Mouse (Mus musculus): ENCODE results near the gene Cdc42ep5. TPM values are rescaled to one million over a fixed set of nuclear protein-coding genes. Genes with fewer than 3 reads are reported as not detected.
A peak's percentile ranks its signal among the peaks of the same experiment; 100 is the strongest.

Cdc42ep5 gene
- total RNA-seq, 1 experiment = 17.2 TPM

DNA sequence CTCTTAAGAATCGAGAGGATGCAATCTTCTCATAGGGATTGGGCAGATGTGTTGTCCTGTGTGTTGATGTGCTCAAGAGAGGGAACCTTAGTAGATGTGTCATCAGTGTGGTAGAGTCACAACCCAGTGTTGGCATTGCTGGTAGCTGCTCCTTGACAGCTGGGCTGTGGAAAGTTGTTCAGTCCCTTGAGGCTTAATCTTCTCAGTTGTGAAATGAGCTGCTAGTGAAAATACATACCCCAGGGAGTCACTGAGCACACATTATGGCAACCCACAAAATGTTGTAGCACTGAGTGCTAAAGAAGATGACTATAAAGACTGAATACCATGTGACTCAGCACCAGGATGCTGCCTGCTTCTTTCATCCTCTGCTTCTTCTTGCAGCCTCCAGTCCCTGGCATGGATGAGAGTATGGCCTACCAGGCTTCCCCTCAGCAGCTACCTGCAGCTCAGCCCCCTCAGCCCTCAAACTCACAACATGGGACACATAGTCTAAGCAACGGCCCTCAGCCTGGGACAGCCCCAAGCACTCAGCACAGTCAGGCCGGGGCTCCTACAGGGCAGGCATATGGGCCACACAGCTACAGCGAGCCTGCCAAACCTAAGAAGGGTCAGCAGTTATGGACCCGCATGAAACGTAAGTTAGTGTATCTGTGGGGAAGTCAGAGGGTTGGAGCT is 22.9 kb downstream of the Cdc42ep5 start:
- H3K4me1 ChIP-seq (ENCODE audit: control insufficient read depth in 2 of 2, insufficient read depth in 2 of 2, low read length in 2 of 2, poor library complexity in 1 of 2) = peaks cover 0 to 8% of the 10 kb centered on the region in 2 experiments; a peak in 1 of 4 replicates
- peaks cover 76% of the 10 kb centered on the region for H3K36me3 ChIP-seq (ENCODE audit: control insufficient read depth, insufficient read depth, low read length, poor library complexity, severe bottlenecking)
- no peaks in the 10 kb centered on the region for H3K9me3 ChIP-seq (ENCODE audit: control insufficient read depth, insufficient read depth, low read depth, low read length)
- DNase-seq (ENCODE audit: low read depth, low spot score) = no peak
- H3K27ac ChIP-seq (ENCODE audit: insufficient read depth, low read depth, low read length, poor library complexity, severe bottlenecking) = no peak overlapping the region
- no peak overlapping the region for H3K9ac ChIP-seq (ENCODE audit: insufficient read depth, low read depth, low read length, poor library complexity, severe bottlenecking)
- in situ Hi-C loops (cut with MboI; ENCODE audit: low sequenced_read_pairs in 2 of 2, unreplicated experiment in 2 of 2) = loop anchor here in 1 of 2 experiments (25.0 kb wide), 1 partner anchor 296 kb away; the partner anchor contains the start of gene Rdh13
- no peak overlapping the region for H3K4me3 ChIP-seq (ENCODE audit: insufficient read depth in 1 of 2, low read depth in 1 of 2, low read length in 2 of 2, poor library complexity in 1 of 2, severe bottlenecking in 1 of 2)
- TF ChIP-seq MAFK (IDR thresholded peaks at IDR 0.05; ENCODE audit: insufficient read depth, low read depth, low read length) (no peak), ZC3H11A (IDR thresholded peaks at IDR 0.05; ENCODE audit: borderline replicate concordance, low read depth, low read length) (no peak), CHD2 (IDR thresholded peaks at IDR 0.05; ENCODE audit: low read depth, low read length) (no peak), HCFC1 (IDR thresholded peaks at IDR 0.05; ENCODE audit: borderline replicate concordance, insufficient read depth, low read length) (no peak), ZNF384 (IDR thresholded peaks at IDR 0.05; ENCODE audit: low read depth, low read length) (no peak)

DNA sequence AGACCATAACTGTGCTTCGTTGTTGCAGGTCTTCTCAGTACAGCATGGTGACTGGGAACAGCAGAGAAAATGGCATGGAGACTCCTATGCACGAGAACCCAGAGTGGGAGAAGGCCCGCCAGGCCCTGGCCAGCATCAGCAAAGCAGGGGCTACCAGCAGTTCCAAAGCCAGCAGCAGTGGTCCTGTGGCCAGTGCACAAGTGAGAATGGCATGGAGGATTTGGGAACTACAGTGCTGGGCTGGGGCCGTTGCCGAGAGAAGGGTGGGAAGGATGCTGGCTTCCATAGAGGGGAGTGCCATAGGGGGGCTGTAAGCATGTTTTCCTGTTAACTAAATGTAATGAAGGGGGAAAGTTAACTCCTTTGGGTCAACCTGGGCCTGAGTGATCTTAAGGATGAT is 25.3 kb downstream of the Cdc42ep5 start:
- Histone ChIP-seq H3K4me3 (ENCODE audit: insufficient read depth in 1 of 2, low read depth in 1 of 2, low read length in 2 of 2, poor library complexity in 1 of 2, severe bottlenecking in 1 of 2) (no peak overlapping the region), H3K36me3 (ENCODE audit: control insufficient read depth, insufficient read depth, low read length, poor library complexity, severe bottlenecking) (peaks cover 54% of the 10 kb centered on the region), H3K27ac (ENCODE audit: insufficient read depth, low read depth, low read length, poor library complexity, severe bottlenecking) (no peak overlapping the region), H3K9ac (ENCODE audit: insufficient read depth, low read depth, low read length, poor library complexity, severe bottlenecking) (no peak overlapping the region), H3K9me3 (ENCODE audit: control insufficient read depth, insufficient read depth, low read depth, low read length) (no peaks in the 10 kb centered on the region), H3K4me1 (ENCODE audit: control insufficient read depth in 2 of 2, insufficient read depth in 2 of 2, low read length in 2 of 2, poor library complexity in 1 of 2) (peaks cover 0 to 5% of the 10 kb centered on the region in 2 experiments; a peak in 1 of 4 replicates)
- TF ChIP-seq CHD2 (IDR thresholded peaks at IDR 0.05; ENCODE audit: low read depth, low read length) (no peak), HCFC1 (IDR thresholded peaks at IDR 0.05; ENCODE audit: borderline replicate concordance, insufficient read depth, low read length) (no peak), ZC3H11A (IDR thresholded peaks at IDR 0.05; ENCODE audit: borderline replicate concordance, low read depth, low read length) (no peak), ZNF384 (IDR thresholded peaks at IDR 0.05; ENCODE audit: low read depth, low read length) (no peak), MAFK (IDR thresholded peaks at IDR 0.05; ENCODE audit: insufficient read depth, low read depth, low read length) (no peak)
- no peak for DNase-seq (ENCODE audit: low read depth, low spot score)
- in situ Hi-C loops (cut with MboI; ENCODE audit: low sequenced_read_pairs in 2 of 2, unreplicated experiment in 2 of 2) = loop anchor here in 1 of 2 experiments (25.0 kb wide), 1 partner anchor 298 kb away; the partner anchor contains the start of gene Rdh13

DNA sequence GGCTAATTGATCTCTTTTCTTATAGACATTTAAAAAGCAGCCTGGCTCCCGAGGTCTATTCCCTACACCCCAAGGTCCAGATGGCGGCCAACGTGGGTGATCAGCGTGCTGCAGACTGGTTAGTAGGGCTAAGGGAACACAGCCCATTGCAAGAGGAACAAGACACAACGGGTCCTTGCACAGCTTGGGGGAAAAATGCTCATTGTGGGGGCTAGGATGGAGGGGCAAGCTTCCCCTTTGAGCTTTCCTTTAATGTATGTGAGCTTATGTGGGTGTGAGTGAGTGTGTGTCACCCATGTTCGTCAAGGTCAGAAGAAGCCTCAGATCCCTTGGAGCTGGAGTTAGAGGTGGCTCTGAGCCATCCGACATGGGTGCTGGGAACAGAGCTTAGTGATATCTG is 26.0 kb downstream of the Cdc42ep5 start:
- H3K9me3 ChIP-seq (ENCODE audit: control insufficient read depth, insufficient read depth, low read depth, low read length) = no peaks in the 10 kb centered on the region
- TF ChIP-seq ZC3H11A (IDR thresholded peaks at IDR 0.05; ENCODE audit: borderline replicate concordance, low read depth, low read length) = no peak
- TF ChIP-seq ZNF384 (IDR thresholded peaks at IDR 0.05; ENCODE audit: low read depth, low read length) = no peak
- TF ChIP-seq CHD2 (IDR thresholded peaks at IDR 0.05; ENCODE audit: low read depth, low read length) = no peak
- TF ChIP-seq HCFC1 (IDR thresholded peaks at IDR 0.05; ENCODE audit: borderline replicate concordance, insufficient read depth, low read length) = no peak
- no peak for TF ChIP-seq MAFK (IDR thresholded peaks at IDR 0.05; ENCODE audit: insufficient read depth, low read depth, low read length)
- no peak overlapping the region for H3K4me3 ChIP-seq (ENCODE audit: insufficient read depth in 1 of 2, low read depth in 1 of 2, low read length in 2 of 2, poor library complexity in 1 of 2, severe bottlenecking in 1 of 2)
- DNase-seq (ENCODE audit: low read depth, low spot score) = no peak
- in situ Hi-C loops (cut with MboI; ENCODE audit: low sequenced_read_pairs in 2 of 2, unreplicated experiment in 2 of 2) = loop anchor here in 1 of 2 experiments (25.0 kb wide), 1 partner anchor 299 kb away; the partner anchor contains the start of gene Rdh13
- H3K27ac ChIP-seq (ENCODE audit: insufficient read depth, low read depth, low read length, poor library complexity, severe bottlenecking) = no peak overlapping the region
- H3K9ac ChIP-seq (ENCODE audit: insufficient read depth, low read depth, low read length, poor library complexity, severe bottlenecking) = no peak overlapping the region
- peaks cover 0 to 5% of the 10 kb centered on the region in 2 experiments; a peak in 1 of 4 replicates for H3K4me1 ChIP-seq (ENCODE audit: control insufficient read depth in 2 of 2, insufficient read depth in 2 of 2, low read length in 2 of 2, poor library complexity in 1 of 2)
- H3K36me3 ChIP-seq (ENCODE audit: control insufficient read depth, insufficient read depth, low read length, poor library complexity, severe bottlenecking) = peaks cover 54% of the 10 kb centered on the region

DNA sequence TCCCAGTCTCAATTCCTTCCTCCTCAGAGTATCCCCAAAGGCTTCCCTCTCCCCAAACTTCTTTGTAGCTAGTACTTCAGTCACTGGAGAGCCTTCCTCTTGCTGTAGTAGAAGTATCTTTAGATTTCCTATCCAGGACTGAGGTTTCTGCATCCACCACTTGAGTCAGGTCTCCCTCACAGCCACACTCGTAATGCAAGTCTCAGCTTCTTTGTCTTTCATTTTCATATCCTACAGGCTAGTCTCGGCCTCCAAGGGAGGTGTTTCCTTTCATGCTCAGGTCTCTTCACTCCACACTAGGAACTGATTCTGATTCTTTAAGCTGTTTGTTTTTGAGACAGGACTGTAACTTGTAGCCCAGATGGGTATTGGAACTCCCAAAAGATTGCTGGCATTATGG is 26.5 kb downstream of the Cdc42ep5 start:
- TF ChIP-seq HCFC1 (IDR thresholded peaks at IDR 0.05; ENCODE audit: borderline replicate concordance, insufficient read depth, low read length) = no peak
- TF ChIP-seq MAFK (IDR thresholded peaks at IDR 0.05; ENCODE audit: insufficient read depth, low read depth, low read length) = no peak
- TF ChIP-seq ZNF384 (IDR thresholded peaks at IDR 0.05; ENCODE audit: low read depth, low read length) = no peak
- no peak for TF ChIP-seq ZC3H11A (IDR thresholded peaks at IDR 0.05; ENCODE audit: borderline replicate concordance, low read depth, low read length)
- in situ Hi-C loops (cut with MboI; ENCODE audit: low sequenced_read_pairs in 2 of 2, unreplicated experiment in 2 of 2) = loop anchor here in 1 of 2 experiments (25.0 kb wide), 1 partner anchor 299 kb away; the partner anchor contains the start of gene Rdh13
- peak overlapping the region; percentile 83 to 88; a peak in 3 of 4 replicates for H3K4me3 ChIP-seq (ENCODE audit: insufficient read depth in 1 of 2, low read depth in 1 of 2, low read length in 2 of 2, poor library complexity in 1 of 2, severe bottlenecking in 1 of 2)
- no peak for DNase-seq (ENCODE audit: low read depth, low spot score)
- peak overlapping the region; percentile 97; the same call in 1 of the 2 replicates for H3K9ac ChIP-seq (ENCODE audit: insufficient read depth, low read depth, low read length, poor library complexity, severe bottlenecking)
- no peaks in the 10 kb centered on the region for H3K9me3 ChIP-seq (ENCODE audit: control insufficient read depth, insufficient read depth, low read depth, low read length)
- peaks cover 52% of the 10 kb centered on the region for H3K36me3 ChIP-seq (ENCODE audit: control insufficient read depth, insufficient read depth, low read length, poor library complexity, severe bottlenecking)
- peaks cover 0 to 5% of the 10 kb centered on the region in 2 experiments; a peak in 1 of 4 replicates for H3K4me1 ChIP-seq (ENCODE audit: control insufficient read depth in 2 of 2, insufficient read depth in 2 of 2, low read length in 2 of 2, poor library complexity in 1 of 2)
- H3K27ac ChIP-seq (ENCODE audit: insufficient read depth, low read depth, low read length, poor library complexity, severe bottlenecking) = no peak overlapping the region

Data from ES-E14 (cell line).